Mouse (Mus musculus): ENCODE data around the gene Cbll1. TPM values are rescaled to one million over a fixed set of nuclear protein-coding genes. Genes with fewer than 3 reads are reported as not detected.

The Cbll1 gene
- 19.5 and 21.1 TPM in 2 replicates for polyA plus RNA-seq (2014; fragmentation: Nextera tagmentation; extraction: Ambion mirVana)

GRCm38 (mm10) chr12:31499314-31500131, at the start of gene Cbll1:
TSS of gene Cbll1 (minus strand) at chr12:31499616.
- peak within 1 kb of the TSS; percentile 81 for H3K4me2 ChIP-seq
- DNase-seq, result peak; percentile 97
- peak within 1 kb of the TSS; percentile 84 for H3K27ac ChIP-seq (ENCODE audit: low read depth)
- H3K4me1 ChIP-seq (ENCODE audit: insufficient read depth), result no peaks in the 10 kb centered on the region
- WGBS, result under 1% methylated on average over 68 of the region's 68 CpGs
- H3K27me3 ChIP-seq (ENCODE audit: insufficient read depth, low read length), result no peaks in the 10 kb centered on the region
- peak; percentile 99 for ATAC-seq (ENCODE audit: insufficient read depth)
- no peaks in the 10 kb centered on the region for H3K9me3 ChIP-seq (ENCODE audit: low read depth, low read length)
- TF ChIP-seq CTCF (IDR thresholded peaks at IDR 0.05; ENCODE audit: low read depth), result no peak
- peak within 1 kb of the TSS; percentile 81 for H3K9ac ChIP-seq
- peak within 1 kb of the TSS; percentile 87 for H3K4me3 ChIP-seq (ENCODE audit: low read depth, low read length)
- peaks cover under 1% of the 10 kb centered on the region for H3K36me3 ChIP-seq (ENCODE audit: insufficient read depth)

- H3K9ac ChIP-seq, result no peak overlapping the region
- no peaks in the 10 kb centered on the region for H3K36me3 ChIP-seq (ENCODE audit: insufficient read depth)
- ATAC-seq (ENCODE audit: insufficient read depth) (no peak), DNase-seq (no peak)
- H3K4me1 ChIP-seq (ENCODE audit: insufficient read depth), result no peaks in the 10 kb centered on the region
- H3K9me3 ChIP-seq (ENCODE audit: low read depth, low read length), result no peaks in the 10 kb centered on the region
- H3K4me3 ChIP-seq (ENCODE audit: low read depth, low read length), result no peak overlapping the region
- 36% methylated on average over 1 of the region's 1 CpGs for whole genome bisulfite sequencing
- no peaks in the 10 kb centered on the region for H3K27me3 ChIP-seq (ENCODE audit: insufficient read depth, low read length)
- TF ChIP-seq CTCF (IDR thresholded peaks at IDR 0.05; ENCODE audit: low read depth), result no peak
- H3K27ac ChIP-seq (ENCODE audit: low read depth), result no peak overlapping the region
- no peak overlapping the region for H3K4me2 ChIP-seq
Measured at GRCm38 (mm10) chr12:31546061-31546460, 46.6 kb upstream of the Cbll1 start.

- Histone ChIP-seq H3K36me3 (ENCODE audit: insufficient read depth) (no peaks in the 10 kb centered on the region), H3K27me3 (ENCODE audit: insufficient read depth, low read length) (no peaks in the 10 kb centered on the region), H3K4me1 (ENCODE audit: insufficient read depth) (no peaks in the 10 kb centered on the region), H3K9ac (no peak overlapping the region), H3K4me2 (no peak overlapping the region), H3K4me3 (ENCODE audit: low read depth, low read length) (no peak overlapping the region), H3K9me3 (ENCODE audit: low read depth, low read length) (no peaks in the 10 kb centered on the region), H3K27ac (ENCODE audit: low read depth) (no peak overlapping the region)
- WGBS, result 35% methylated on average over 2 of the region's 2 CpGs
- DNase-seq, result no peak
- no peak for ATAC-seq (ENCODE audit: insufficient read depth)
- no peak for TF ChIP-seq CTCF (IDR thresholded peaks at IDR 0.05; ENCODE audit: low read depth)
Measured at GRCm38 (mm10) chr12:31545219-31545618, 45.8 kb upstream of the Cbll1 start.

- H3K27ac ChIP-seq (ENCODE audit: low read depth), result no peak overlapping the region
- DNase-seq (no peak), ATAC-seq (ENCODE audit: insufficient read depth) (no peak)
- no peaks in the 10 kb centered on the region for H3K9me3 ChIP-seq (ENCODE audit: low read depth, low read length)
- no peak overlapping the region for H3K4me2 ChIP-seq
- no peaks in the 10 kb centered on the region for H3K4me1 ChIP-seq (ENCODE audit: insufficient read depth)
- no peak overlapping the region for H3K9ac ChIP-seq
- H3K4me3 ChIP-seq (ENCODE audit: low read depth, low read length), result no peak overlapping the region
- TF ChIP-seq CTCF (IDR thresholded peaks at IDR 0.05; ENCODE audit: low read depth), result no peak
- no peaks in the 10 kb centered on the region for H3K36me3 ChIP-seq (ENCODE audit: insufficient read depth)
- 71% methylated on average over 5 of the region's 5 CpGs for WGBS
- no peaks in the 10 kb centered on the region for H3K27me3 ChIP-seq (ENCODE audit: insufficient read depth, low read length)
Measured at GRCm38 (mm10) chr12:31541541-31541940, 42.1 kb upstream of the Cbll1 start.

- Histone ChIP-seq H3K4me1 (ENCODE audit: insufficient read depth) (no peaks in the 10 kb centered on the region), H3K9ac (no peak overlapping the region), H3K9me3 (ENCODE audit: low read depth, low read length) (no peaks in the 10 kb centered on the region), H3K4me3 (ENCODE audit: low read depth, low read length) (no peak overlapping the region), H3K27me3 (ENCODE audit: insufficient read depth, low read length) (no peaks in the 10 kb centered on the region), H3K27ac (ENCODE audit: low read depth) (no peak overlapping the region), H3K36me3 (ENCODE audit: insufficient read depth) (no peaks in the 10 kb centered on the region), H3K4me2 (no peak overlapping the region)
- TF ChIP-seq CTCF (IDR thresholded peaks at IDR 0.05; ENCODE audit: low read depth), result no peak
- 70% methylated on average over 2 of the region's 2 CpGs for WGBS
- ATAC-seq (ENCODE audit: insufficient read depth) (no peak), DNase-seq (no peak)
Measured at GRCm38 (mm10) chr12:31539783-31540182, 40.4 kb upstream of the Cbll1 start.

GRCm38 (mm10) chr12:31537515-31538230, 38.3 kb upstream of the Cbll1 start:
- WGBS, result 66% methylated on average over 7 of the region's 7 CpGs

More at GRCm38 (mm10) chr12:31537515-31538230, 38.3 kb upstream of the Cbll1 start:
- H3K9ac ChIP-seq, result no peak overlapping the region
- DNase-seq, result no peak
- H3K36me3 ChIP-seq (ENCODE audit: insufficient read depth), result no peaks in the 10 kb centered on the region
- H3K4me2 ChIP-seq, result no peak overlapping the region
- H3K27ac ChIP-seq (ENCODE audit: low read depth), result no peak overlapping the region
- no peak for ATAC-seq (ENCODE audit: insufficient read depth)
- no peaks in the 10 kb centered on the region for H3K9me3 ChIP-seq (ENCODE audit: low read depth, low read length)
- H3K4me3 ChIP-seq (ENCODE audit: low read depth, low read length), result no peak overlapping the region
- no peaks in the 10 kb centered on the region for H3K27me3 ChIP-seq (ENCODE audit: insufficient read depth, low read length)
- TF ChIP-seq CTCF (IDR thresholded peaks at IDR 0.05; ENCODE audit: low read depth), result no peak
- no peaks in the 10 kb centered on the region for H3K4me1 ChIP-seq (ENCODE audit: insufficient read depth)
